Mouse (Mus musculus) midbrain, embryonic 11.5 days (tissue): ENCODE measurements around the gene A930002H24Rik. TPM values are rescaled to one million over a fixed set of nuclear protein-coding genes. Genes with fewer than 3 reads are reported as not detected.
A peak's percentile ranks its signal among the peaks of the same experiment; 100 is the strongest.

Experiments
- ATAC-seq: fragments of 200-750 bp; cut with Nextera tagmentation; 2 replicates; pipeline ENCODE4 v1.8.0; 2017; ENCODE audit warnings: moderate TSS enrichment, moderate library complexity; ENCODE audit not compliant: low FRiP score
- DNase-seq: peaks from one replicate; pipeline ENCODE4 v3.0.0; 2015; ENCODE audit warnings: low spot score; ENCODE audit errors: missing footprints
- H3K27ac ChIP-seq: fragments of 300-500 bp; sonication (generic); 2 replicates; pipeline ENCODE4 v1.5.1; 2014; ENCODE audit warnings: low read depth, low read length
- H3K27me3 ChIP-seq: fragments of 300-500 bp; sonication (generic); 2 replicates; pipeline ENCODE4 v1.6.1; 2014; ENCODE audit warnings: mild to moderate bottlenecking, low read length, moderate library complexity, mixed read lengths; ENCODE audit not compliant: control insufficient read depth, insufficient read depth
- H3K36me3 ChIP-seq: fragments of 300-500 bp; sonication (generic); 2 replicates; pipeline ENCODE4 v1.6.1; 2014; ENCODE audit warnings: mild to moderate bottlenecking, low read length, moderate library complexity, mixed read lengths; ENCODE audit not compliant: control insufficient read depth, insufficient read depth
- H3K4me1 ChIP-seq: fragments of 300-500 bp; sonication (generic); 2 replicates; pipeline ENCODE4 v1.6.1; 2014; ENCODE audit warnings: low read length; ENCODE audit not compliant: control insufficient read depth, insufficient read depth
- H3K4me2 ChIP-seq: fragments of 300-500 bp; sonication (generic); 2 replicates; pipeline ENCODE4 v1.6.1; 2014; ENCODE audit warnings: mild to moderate bottlenecking, moderate library complexity
- H3K4me3 ChIP-seq: fragments of 300-500 bp; sonication (generic); 2 replicates; pipeline ENCODE4 v1.5.1; 2014; ENCODE audit warnings: low read depth, low read length
- H3K9ac ChIP-seq: fragments of 300-500 bp; sonication (generic); 2 replicates; pipeline ENCODE4 v1.6.1; 2014; ENCODE audit warnings: low read length
- H3K9me3 ChIP-seq: fragments of 300-500 bp; sonication (generic); 2 replicates; pipeline ENCODE4 v1.6.1; 2016; ENCODE audit warnings: low read length; ENCODE audit not compliant: control insufficient read depth
- WGBS: fragments of 180-500 bp; shearing (Covaris S2); extraction: QIAGEN DNeasy Blood & Tissue Kit; methylation state at CpG from one replicate; pipeline ENCODE4 v1.1.7; 2014; 5-methylcytosine and 5-hydroxymethylcytosine counted together
- polyA plus RNA-seq: library from polyadenylated mRNA; unstranded; fragments of >200 nt; fragmentation: Nextera tagmentation; extraction: Ambion mirVana; gene quantifications from 2 replicates; pipeline ENCODE4 v1.2.1, GENCODE M21; 2014

Gene A930002H24Rik
- polyA plus RNA-seq, 1 experiment from 2014 or later = 3.1 TPM

GRCm38 (mm10) chr17:63844936-63845335 is 18.7 kb downstream of the A930002H24Rik start:
- no peak for ATAC-seq
- Histone ChIP-seq H3K4me1 (no peaks in the 10 kb centered on the region), H3K4me2 (no peak overlapping the region), H3K9ac (no peak overlapping the region), H3K9me3 (no peaks in the 10 kb centered on the region), H3K27me3 (no peaks in the 10 kb centered on the region), H3K4me3 (no peak overlapping the region), H3K36me3 (no peaks in the 10 kb centered on the region), H3K27ac (no peak overlapping the region)
- DNase-seq = no peak
- 89% methylated on average over 5 of the region's 5 CpGs for WGBS

GRCm38 (mm10) chr17:63842226-63842625 is 21.4 kb downstream of the A930002H24Rik start:
- Histone ChIP-seq H3K4me1 (no peaks in the 10 kb centered on the region), H3K27ac (no peak overlapping the region), H3K4me2 (no peak overlapping the region), H3K9me3 (no peaks in the 10 kb centered on the region), H3K4me3 (no peak overlapping the region), H3K9ac (no peak overlapping the region), H3K27me3 (no peaks in the 10 kb centered on the region), H3K36me3 (no peaks in the 10 kb centered on the region)
- DNase-seq (no peak), ATAC-seq (no peak)
- 87% methylated on average over 1 of the region's 1 CpGs for WGBS

- no peak for ATAC-seq
- H3K4me1 ChIP-seq = no peaks in the 10 kb centered on the region
- no peaks in the 10 kb centered on the region for H3K9me3 ChIP-seq
- H3K27me3 ChIP-seq = no peaks in the 10 kb centered on the region
- no peak overlapping the region for H3K27ac ChIP-seq
- no peaks in the 10 kb centered on the region for H3K36me3 ChIP-seq
- WGBS = 89% methylated on average over 3 of the region's 3 CpGs
- no peak for DNase-seq
- no peak overlapping the region for H3K4me2 ChIP-seq
- H3K9ac ChIP-seq = no peak overlapping the region
- no peak overlapping the region for H3K4me3 ChIP-seq
Observed at GRCm38 (mm10) chr17:63839636-63840269, 23.8 kb downstream of the A930002H24Rik start.

- WGBS = 92% methylated on average over 8 of the region's 8 CpGs
- DNase-seq = no peak
Observed at GRCm38 (mm10) chr17:63838144-63838543, 25.4 kb downstream of the A930002H24Rik start.

GRCm38 (mm10) chr17:63836641-63837040 is 26.9 kb downstream of the A930002H24Rik start:
- H3K4me2 ChIP-seq = no peak overlapping the region
- H3K27me3 ChIP-seq = no peaks in the 10 kb centered on the region
- no peak overlapping the region for H3K4me3 ChIP-seq
- no peak for ATAC-seq
- 0 out of 2 replicates have a peak, but pooled peaks cover 3% of the 10 kb centered on the region for H3K4me1 ChIP-seq
- no peaks in the 10 kb centered on the region for H3K9me3 ChIP-seq
- H3K9ac ChIP-seq = no peak overlapping the region
- no peaks in the 10 kb centered on the region for H3K36me3 ChIP-seq
- DNase-seq = no peak
- WGBS = 83% methylated on average over 8 of the region's 8 CpGs
- no peak overlapping the region for H3K27ac ChIP-seq

More at GRCm38 (mm10) chr17:63838144-63838543, 25.4 kb downstream of the A930002H24Rik start:
- Histone ChIP-seq H3K9me3 (no peaks in the 10 kb centered on the region), H3K4me1 (no peaks in the 10 kb centered on the region), H3K4me3 (no peak overlapping the region), H3K36me3 (no peaks in the 10 kb centered on the region), H3K9ac (no peak overlapping the region), H3K4me2 (no peak overlapping the region), H3K27me3 (no peaks in the 10 kb centered on the region), H3K27ac (no peak overlapping the region)
- ATAC-seq = no peak

- Histone ChIP-seq H3K4me2 (no peak overlapping the region), H3K9ac (no peak overlapping the region), H3K27me3 (no peaks in the 10 kb centered on the region), H3K36me3 (no peaks in the 10 kb centered on the region), H3K27ac (no peak overlapping the region), H3K4me1 (0 out of 2 replicates have a peak, but pooled peaks cover 3% of the 10 kb centered on the region), H3K4me3 (no peak overlapping the region), H3K9me3 (no peaks in the 10 kb centered on the region)
- no peak for ATAC-seq
- no peak for DNase-seq
- 92% methylated on average over 2 of the region's 2 CpGs for WGBS
Observed at GRCm38 (mm10) chr17:63836223-63836622, 27.4 kb downstream of the A930002H24Rik start.

GRCm38 (mm10) chr17:63831550-63831949 is 32.0 kb downstream of the A930002H24Rik start:
- 73% methylated on average over 4 of the region's 4 CpGs for WGBS
- Histone ChIP-seq H3K27ac (no peak overlapping the region), H3K4me1 (0 out of 2 replicates have a peak, but pooled peaks cover 3% of the 10 kb centered on the region), H3K4me2 (no peak overlapping the region), H3K9me3 (no peaks in the 10 kb centered on the region), H3K36me3 (no peaks in the 10 kb centered on the region), H3K4me3 (no peak overlapping the region), H3K27me3 (no peaks in the 10 kb centered on the region), H3K9ac (no peak overlapping the region)
- ATAC-seq (peak; percentile 46; the same call in 1 of the 2 replicates), DNase-seq (no peak)

GRCm38 (mm10) chr17:63828561-63829332 is 34.8 kb downstream of the A930002H24Rik start:
- 72% methylated on average over 5 of the region's 5 CpGs for WGBS
- Histone ChIP-seq H3K27ac (no peak overlapping the region), H3K4me2 (no peak overlapping the region), H3K36me3 (no peaks in the 10 kb centered on the region), H3K4me3 (no peak overlapping the region), H3K9ac (no peak overlapping the region), H3K9me3 (no peaks in the 10 kb centered on the region), H3K4me1 (0 out of 2 replicates have a peak, but pooled peaks cover 3% of the 10 kb centered on the region), H3K27me3 (no peaks in the 10 kb centered on the region)
- ATAC-seq (no peak), DNase-seq (no peak)

GRCm38 (mm10) chr17:63826767-63827166 is 36.8 kb downstream of the A930002H24Rik start:
- DNase-seq = peak; percentile 44
- no peak overlapping the region for H3K9ac ChIP-seq
- H3K4me1 ChIP-seq = no peaks in the 10 kb centered on the region
- 93% methylated on average over 7 of the region's 7 CpGs for WGBS
- no peaks in the 10 kb centered on the region for H3K27me3 ChIP-seq
- no peak overlapping the region for H3K4me3 ChIP-seq
- ATAC-seq = no peak
- H3K9me3 ChIP-seq = no peaks in the 10 kb centered on the region
- H3K36me3 ChIP-seq = no peaks in the 10 kb centered on the region
- no peak overlapping the region for H3K27ac ChIP-seq
- no peak overlapping the region for H3K4me2 ChIP-seq
